Mouse (Mus musculus): ENCODE measurements around the gene Shoc2. TPM values are rescaled to one million over a fixed set of nuclear protein-coding genes. Genes with fewer than 3 reads are reported as not detected.

Gene Shoc2
- polyA plus RNA-seq, 1 experiment = not detected

DNA sequence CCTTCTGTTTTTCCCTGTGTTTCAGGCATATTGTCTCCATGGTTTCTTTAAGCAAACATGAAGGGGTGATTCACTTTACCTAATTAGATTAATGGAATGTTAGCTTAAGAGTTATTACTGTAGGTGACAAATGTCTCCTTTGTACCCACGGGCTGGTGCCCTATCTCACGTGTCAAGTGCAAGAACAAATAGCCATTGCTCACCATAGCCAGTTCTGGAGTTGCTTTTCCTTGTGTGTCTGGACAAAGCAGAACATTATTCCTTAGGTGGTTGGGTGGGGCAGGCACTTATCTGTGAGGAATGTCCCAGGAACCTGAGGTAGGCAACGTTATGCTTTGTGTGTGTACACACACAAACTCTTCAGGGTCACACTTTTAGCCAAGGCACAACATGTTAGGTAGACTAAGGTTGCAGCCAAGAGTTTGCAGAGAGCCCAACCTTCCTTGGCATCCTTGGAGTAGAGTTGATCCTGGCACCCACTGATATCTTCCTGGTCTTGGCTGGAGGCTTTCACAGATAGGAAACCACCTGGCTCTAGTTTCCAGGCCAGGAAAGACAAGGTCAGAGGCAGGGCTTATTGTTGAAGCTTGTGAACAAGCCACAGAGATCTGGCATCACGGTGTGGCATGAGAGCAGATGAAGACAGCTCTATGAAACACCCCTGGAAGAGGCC is 96.4 kb downstream of the Shoc2 start:
- TF ChIP-seq POLR2A (IDR thresholded peaks at IDR 0.05; ENCODE audit: insufficient read depth, low read depth, low read length) = no peak
- H3K4me3 ChIP-seq (ENCODE audit: insufficient read depth, low read depth, low read length) = no peak overlapping the region
- 53% methylated on average over 4 of the region's 4 CpGs for WGBS
- H3K27ac ChIP-seq (ENCODE audit: insufficient read depth, low read depth, low read length) = no peak overlapping the region
- H3K4me1 ChIP-seq (ENCODE audit: control insufficient read depth, insufficient read depth, low read length) = peaks cover 7% of the 10 kb centered on the region

DNA sequence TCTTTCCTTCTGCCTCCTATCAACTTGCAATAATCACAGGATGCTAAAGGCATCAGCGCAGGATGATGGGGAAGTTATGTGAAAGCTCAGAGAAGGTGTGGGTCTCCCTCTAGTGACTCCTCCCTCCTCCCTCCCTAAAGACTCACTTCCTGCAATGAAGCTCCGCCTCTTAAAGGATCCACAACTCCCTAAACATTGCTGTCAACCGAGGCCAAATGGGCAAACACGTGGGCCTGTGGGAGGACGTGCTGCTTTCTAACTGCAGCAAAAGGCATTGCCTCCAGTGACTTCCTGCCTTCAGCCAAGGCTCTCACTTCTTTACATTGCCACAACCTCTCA is 96.9 kb downstream of the Shoc2 start:
- WGBS = 23% methylated on average over 5 of the region's 5 CpGs
- TF ChIP-seq CTCF (IDR thresholded peaks at IDR 0.05; ENCODE audit: insufficient read depth, low read depth, low read length) = no peak
- TF ChIP-seq POLR2A (IDR thresholded peaks at IDR 0.05; ENCODE audit: insufficient read depth, low read depth, low read length) = no peak
- Histone ChIP-seq H3K4me1 (ENCODE audit: control insufficient read depth, insufficient read depth, low read length) (peaks cover 11% of the 10 kb centered on the region), H3K27ac (ENCODE audit: insufficient read depth, low read depth, low read length) (no peak overlapping the region), H3K4me3 (ENCODE audit: insufficient read depth, low read depth, low read length) (no peak overlapping the region)

DNA sequence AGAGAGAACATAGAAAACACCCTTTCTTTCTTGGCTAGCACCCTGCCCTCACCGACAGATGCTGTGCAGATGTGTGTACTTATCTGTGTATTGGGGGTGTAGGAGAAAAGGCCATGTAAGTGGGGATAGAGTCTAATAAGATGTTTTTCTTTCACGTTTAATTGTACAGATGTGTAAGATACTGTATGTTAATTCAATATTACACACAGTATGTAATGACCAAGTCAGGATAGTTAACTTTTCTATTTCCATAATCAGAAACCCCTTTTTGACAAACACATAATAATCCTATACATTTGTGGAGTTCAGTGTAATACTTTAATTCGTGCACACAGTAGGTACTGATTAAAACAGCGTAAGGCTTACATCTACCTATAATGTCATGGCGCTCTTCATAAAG is 99.7 kb downstream of the Shoc2 start, which contains the start of gene Adra2a:
Gene Adra2a (plus strand): TSS at position 301 of the 400 bp plus-strand sequence.
- no peak within 1 kb of the TSS for H3K27ac ChIP-seq (ENCODE audit: insufficient read depth, low read depth, low read length)
- TF ChIP-seq CTCF (IDR thresholded peaks at IDR 0.05; ENCODE audit: insufficient read depth, low read depth, low read length) (no peak), POLR2A (IDR thresholded peaks at IDR 0.05; ENCODE audit: insufficient read depth, low read depth, low read length) (no peak)
- H3K4me1 ChIP-seq (ENCODE audit: control insufficient read depth, insufficient read depth, low read length) = peaks cover 26% of the 10 kb centered on the region
- peak within 1 kb of the TSS; percentile 48 for H3K4me3 ChIP-seq (ENCODE audit: insufficient read depth, low read depth, low read length)
- 77% methylated on average over 5 of the region's 5 CpGs for WGBS

DNA sequence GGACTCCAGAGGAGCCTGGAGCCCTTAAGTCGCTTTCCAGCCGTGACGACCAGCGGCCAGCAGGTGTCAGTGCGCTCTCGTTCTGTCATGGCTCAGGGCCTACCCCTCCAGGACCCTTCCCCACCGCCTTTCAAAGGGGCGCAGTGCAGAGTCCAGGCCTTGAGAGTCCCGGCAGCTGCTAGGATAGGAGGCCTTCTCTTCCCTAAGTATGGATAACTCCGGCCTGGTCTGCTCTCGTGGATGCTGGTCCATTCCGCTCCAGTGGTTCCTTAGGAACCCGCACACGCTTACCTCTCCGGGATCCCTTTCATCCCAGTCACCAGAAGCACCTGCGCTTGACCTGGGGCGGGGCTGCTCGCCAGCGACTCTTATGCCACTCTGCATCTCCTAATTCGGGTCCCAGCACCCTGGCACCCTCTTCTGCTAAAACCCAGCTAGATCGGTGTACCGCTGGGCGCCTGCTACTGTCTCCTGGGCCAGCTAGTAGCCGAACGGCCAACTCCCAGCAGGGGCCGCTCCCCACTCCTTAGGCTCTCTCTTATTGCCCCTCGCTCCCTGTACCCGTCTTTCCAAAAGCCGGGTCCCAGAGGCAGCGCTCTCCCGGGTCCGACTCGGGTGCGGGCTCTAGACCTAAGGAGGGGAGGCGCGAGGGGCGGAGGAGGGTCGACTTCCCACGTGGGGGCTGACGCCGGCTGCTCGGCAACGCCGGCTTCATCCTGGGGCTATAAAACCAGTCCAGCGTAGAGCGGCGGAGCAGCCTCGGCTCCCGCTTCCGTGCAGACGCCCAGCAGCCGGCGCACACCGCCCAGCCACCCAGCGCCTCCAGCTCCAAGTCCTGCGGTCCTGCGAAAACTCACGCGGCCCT is 100.6 kb downstream of the Shoc2 start:
- peak overlapping the region; percentile 48 for H3K4me3 ChIP-seq (ENCODE audit: insufficient read depth, low read depth, low read length)
- under 1% methylated on average over 59 of the region's 59 CpGs for WGBS
- H3K27ac ChIP-seq (ENCODE audit: insufficient read depth, low read depth, low read length) = no peak overlapping the region
- TF ChIP-seq CTCF (IDR thresholded peaks at IDR 0.05; ENCODE audit: insufficient read depth, low read depth, low read length) (peak; percentile 96), POLR2A (IDR thresholded peaks at IDR 0.05; ENCODE audit: insufficient read depth, low read depth, low read length) (no peak)
- peaks cover 26% of the 10 kb centered on the region for H3K4me1 ChIP-seq (ENCODE audit: control insufficient read depth, insufficient read depth, low read length)

DNA sequence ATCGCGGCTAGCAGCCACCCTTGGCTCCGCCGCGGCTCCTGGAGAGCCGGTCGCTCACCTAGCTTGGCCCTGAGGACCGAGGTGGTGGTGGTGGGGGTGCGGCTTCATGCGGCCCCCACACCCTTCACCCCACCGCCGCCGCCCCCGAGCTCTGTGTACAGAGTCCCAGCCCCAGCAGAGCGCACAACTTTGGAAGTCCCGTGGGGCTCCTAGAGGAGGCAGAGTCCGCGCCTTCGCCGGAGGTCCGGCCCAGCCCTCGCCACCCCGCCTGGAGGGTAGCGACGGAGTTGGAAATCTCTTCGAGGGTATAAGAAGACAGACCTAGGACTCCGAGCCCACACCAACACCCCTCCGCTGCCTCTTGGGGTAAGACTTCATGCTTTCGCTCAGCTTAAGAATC is 101.3 kb downstream of the Shoc2 start:
- no peak for TF ChIP-seq CTCF (IDR thresholded peaks at IDR 0.05; ENCODE audit: insufficient read depth, low read depth, low read length)
- no peak for TF ChIP-seq POLR2A (IDR thresholded peaks at IDR 0.05; ENCODE audit: insufficient read depth, low read depth, low read length)
- Histone ChIP-seq H3K4me1 (ENCODE audit: control insufficient read depth, insufficient read depth, low read length) (peaks cover 26% of the 10 kb centered on the region), H3K27ac (ENCODE audit: insufficient read depth, low read depth, low read length) (no peak overlapping the region)

DNA sequence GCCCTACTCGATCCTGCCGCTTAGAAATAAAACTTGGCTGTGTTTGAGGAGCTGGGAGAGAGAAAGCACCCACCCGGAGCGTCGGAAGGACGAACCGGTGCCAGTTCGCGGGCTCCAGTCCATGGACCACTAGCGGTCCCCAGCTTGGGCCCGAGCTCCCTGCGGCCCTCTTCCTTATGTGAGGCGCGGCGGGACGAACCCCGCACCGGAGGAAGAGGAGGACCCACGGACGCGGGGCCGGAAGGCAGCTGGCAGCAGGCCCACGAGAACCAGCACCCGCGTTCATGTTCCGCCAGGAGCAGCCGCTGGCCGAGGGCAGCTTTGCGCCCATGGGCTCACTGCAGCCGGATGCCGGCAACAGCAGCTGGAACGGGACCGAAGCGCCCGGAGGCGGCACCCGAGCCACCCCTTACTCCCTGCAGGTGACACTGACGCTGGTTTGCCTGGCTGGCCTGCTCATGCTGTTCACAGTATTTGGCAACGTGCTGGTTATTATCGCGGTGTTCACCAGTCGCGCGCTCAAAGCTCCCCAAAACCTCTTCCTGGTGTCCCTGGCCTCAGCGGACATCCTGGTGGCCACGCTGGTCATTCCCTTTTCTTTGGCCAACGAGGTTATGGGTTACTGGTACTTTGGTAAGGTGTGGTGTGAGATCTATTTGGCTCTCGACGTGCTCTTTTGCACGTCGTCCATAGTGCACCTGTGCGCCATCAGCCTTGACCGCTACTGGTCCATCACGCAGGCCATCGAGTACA is 102.0 kb downstream of the Shoc2 start:
- H3K4me1 ChIP-seq (ENCODE audit: control insufficient read depth, insufficient read depth, low read length) = peaks cover 23% of the 10 kb centered on the region
- 2% methylated on average over 55 of the region's 55 CpGs for WGBS
- no peak overlapping the region for H3K27ac ChIP-seq (ENCODE audit: insufficient read depth, low read depth, low read length)
- TF ChIP-seq POLR2A (IDR thresholded peaks at IDR 0.05; ENCODE audit: insufficient read depth, low read depth, low read length) = no peak
- no peak for TF ChIP-seq CTCF (IDR thresholded peaks at IDR 0.05; ENCODE audit: insufficient read depth, low read depth, low read length)
- peak overlapping the region; percentile 48 for H3K4me3 ChIP-seq (ENCODE audit: insufficient read depth, low read depth, low read length)

More for the DNA sequence above, 101.3 kb downstream of the Shoc2 start:
- 1% methylated on average over 29 of the region's 29 CpGs for WGBS
- H3K4me3 ChIP-seq (ENCODE audit: insufficient read depth, low read depth, low read length) = peak overlapping the region; percentile 48

DNA sequence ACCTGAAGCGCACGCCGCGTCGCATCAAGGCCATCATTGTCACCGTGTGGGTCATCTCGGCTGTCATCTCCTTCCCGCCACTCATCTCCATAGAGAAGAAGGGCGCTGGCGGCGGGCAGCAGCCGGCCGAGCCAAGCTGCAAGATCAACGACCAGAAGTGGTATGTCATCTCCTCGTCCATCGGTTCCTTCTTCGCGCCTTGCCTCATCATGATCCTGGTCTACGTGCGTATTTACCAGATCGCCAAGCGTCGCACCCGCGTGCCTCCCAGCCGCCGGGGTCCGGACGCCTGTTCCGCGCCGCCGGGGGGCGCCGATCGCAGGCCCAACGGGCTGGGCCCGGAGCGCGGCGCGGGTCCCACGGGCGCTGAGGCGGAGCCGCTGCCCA is 102.6 kb downstream of the Shoc2 start:
- under 1% methylated on average over 46 of the region's 46 CpGs for WGBS
- Histone ChIP-seq H3K4me3 (ENCODE audit: insufficient read depth, low read depth, low read length) (peak overlapping the region; percentile 48), H3K27ac (ENCODE audit: insufficient read depth, low read depth, low read length) (no peak overlapping the region), H3K4me1 (ENCODE audit: control insufficient read depth, insufficient read depth, low read length) (peaks cover 22% of the 10 kb centered on the region)
- TF ChIP-seq POLR2A (IDR thresholded peaks at IDR 0.05; ENCODE audit: insufficient read depth, low read depth, low read length) (no peak), CTCF (IDR thresholded peaks at IDR 0.05; ENCODE audit: insufficient read depth, low read depth, low read length) (peak; percentile 20; the same call in 1 of the 2 replicates)

DNA sequence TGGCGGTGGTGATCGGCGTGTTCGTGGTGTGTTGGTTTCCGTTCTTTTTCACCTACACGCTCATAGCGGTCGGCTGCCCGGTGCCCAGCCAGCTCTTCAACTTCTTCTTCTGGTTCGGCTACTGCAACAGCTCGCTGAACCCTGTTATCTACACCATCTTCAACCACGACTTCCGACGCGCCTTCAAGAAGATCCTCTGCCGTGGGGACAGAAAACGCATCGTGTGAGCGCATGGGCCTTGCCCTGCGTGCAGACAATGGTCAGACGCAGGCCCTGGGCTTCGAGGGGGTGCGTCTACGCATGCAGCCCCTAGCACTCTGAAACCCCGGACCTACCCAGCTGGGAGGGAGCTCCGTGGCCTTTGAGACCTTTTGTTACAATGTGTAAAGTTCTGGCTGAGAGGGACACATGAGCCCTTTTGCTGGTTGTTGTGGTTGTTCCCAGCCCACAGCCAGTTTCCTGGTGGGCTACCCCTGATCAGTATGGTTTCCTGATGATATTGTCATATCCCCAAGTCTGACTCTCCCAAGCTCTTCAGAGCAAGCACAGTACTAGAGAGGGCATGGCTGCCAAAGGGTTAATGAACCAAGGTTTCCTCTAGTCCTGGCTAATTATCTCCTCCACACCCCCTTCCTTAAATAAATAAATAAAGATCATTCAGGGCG is 103.4 kb downstream of the Shoc2 start:
- WGBS = 13% methylated on average over 27 of the region's 27 CpGs
- TF ChIP-seq POLR2A (IDR thresholded peaks at IDR 0.05; ENCODE audit: insufficient read depth, low read depth, low read length) = no peak
- TF ChIP-seq CTCF (IDR thresholded peaks at IDR 0.05; ENCODE audit: insufficient read depth, low read depth, low read length) = no peak
- H3K4me3 ChIP-seq (ENCODE audit: insufficient read depth, low read depth, low read length) = peak overlapping the region; percentile 48

More for the DNA sequence above, 103.4 kb downstream of the Shoc2 start:
- Histone ChIP-seq H3K4me1 (ENCODE audit: control insufficient read depth, insufficient read depth, low read length) (peaks cover 22% of the 10 kb centered on the region), H3K27ac (ENCODE audit: insufficient read depth, low read depth, low read length) (no peak overlapping the region)
